Mouse (Mus musculus) brown adipose tissue, adult 24 weeks (tissue): ENCODE data around the gene Aak1. TPM values are rescaled to one million over a fixed set of nuclear protein-coding genes. Genes with fewer than 3 reads are reported as not detected.
"Not testable (repeated sequence)": the region's sequence is repeated elsewhere in the genome, so short reads cannot be mapped to it uniquely, and the experiment has no call there.

ENCODE experiments used
- H3K27ac ChIP-seq: fragments of 200-500 bp; replicated peaks from 2 replicates; pipeline ENCODE4 v1.5.1; 2012; ENCODE audit warnings: low read depth, mild to moderate bottlenecking, low read length
- H3K4me1 ChIP-seq: fragments of 200-500 bp; 2 replicates; pipeline ENCODE4 v1.6.1; 2012; ENCODE audit warnings: low read length, mixed read lengths; ENCODE audit not compliant: control insufficient read depth, insufficient read depth, insufficient read length
- H3K4me3 ChIP-seq: fragments of 200-500 bp; 2 replicates; pipeline ENCODE4 v1.5.1; 2012; ENCODE audit warnings: low read depth, mild to moderate bottlenecking, low read length, moderate library complexity; ENCODE audit not compliant: insufficient read depth
- polyA plus RNA-seq: library from polyadenylated mRNA; stranded (reverse); fragments of >200 nt; gene quantifications from 2 replicates; pipeline ENCODE4 v1.2.4, GENCODE M21; 2012; ENCODE audit not compliant: missing spikeins, insufficient read depth, insufficient read length

The Aak1 gene
- polyA plus RNA-seq, 1 experiment, result 13.2 TPM

- Histone ChIP-seq H3K27ac (no peak overlapping the region), H3K4me3 (no peak overlapping the region), H3K4me1 (peaks cover 20% of the 10 kb centered on the region)
Measured at GRCm38 (mm10) chr6:86853928-86854327, 4.6 kb downstream of the Aak1 start.

- H3K27ac ChIP-seq, result no peak overlapping the region
- H3K4me3 ChIP-seq, result no peak overlapping the region
- peaks cover 20% of the 10 kb centered on the region for H3K4me1 ChIP-seq
Measured at GRCm38 (mm10) chr6:86854941-86855340, 5.6 kb downstream of the Aak1 start.

DNA sequence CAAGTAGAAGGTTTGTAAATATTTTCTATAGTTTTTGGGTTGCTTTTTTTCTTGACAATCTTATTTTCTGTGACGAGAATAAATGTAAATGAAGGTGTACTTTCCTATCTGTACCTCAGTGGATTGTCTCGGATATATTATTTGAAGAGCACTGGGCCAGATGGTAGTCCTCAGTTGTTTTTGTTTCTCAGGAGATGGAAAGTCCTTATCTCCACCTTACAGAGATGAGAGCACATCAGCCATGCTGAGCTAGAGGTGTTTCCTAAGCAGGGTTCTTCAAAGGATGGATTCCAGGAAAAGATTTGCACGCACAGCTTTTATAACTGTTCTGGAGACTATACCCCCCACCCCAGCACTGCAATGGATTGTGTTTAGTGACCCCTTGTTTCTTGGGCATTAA is 9.3 kb downstream of the Aak1 start:
- Histone ChIP-seq H3K4me1 (peaks cover 5% of the 10 kb centered on the region), H3K4me3 (no peak overlapping the region)

GRCm38 (mm10) chr6:86860732-86861463 is 11.6 kb downstream of the Aak1 start:
- Histone ChIP-seq H3K4me3 (no peak overlapping the region), H3K27ac (no peak overlapping the region; the same call in 1 of the 2 replicates), H3K4me1 (no peaks in the 10 kb centered on the region)

More for the DNA sequence above, 9.3 kb downstream of the Aak1 start:
- H3K27ac ChIP-seq, result no peak overlapping the region

- Histone ChIP-seq H3K27ac (no peak overlapping the region), H3K4me1 (peaks cover 9% of the 10 kb centered on the region), H3K4me3 (no peak overlapping the region)
Measured at GRCm38 (mm10) chr6:86864358-86864757, 15.0 kb downstream of the Aak1 start.

DNA sequence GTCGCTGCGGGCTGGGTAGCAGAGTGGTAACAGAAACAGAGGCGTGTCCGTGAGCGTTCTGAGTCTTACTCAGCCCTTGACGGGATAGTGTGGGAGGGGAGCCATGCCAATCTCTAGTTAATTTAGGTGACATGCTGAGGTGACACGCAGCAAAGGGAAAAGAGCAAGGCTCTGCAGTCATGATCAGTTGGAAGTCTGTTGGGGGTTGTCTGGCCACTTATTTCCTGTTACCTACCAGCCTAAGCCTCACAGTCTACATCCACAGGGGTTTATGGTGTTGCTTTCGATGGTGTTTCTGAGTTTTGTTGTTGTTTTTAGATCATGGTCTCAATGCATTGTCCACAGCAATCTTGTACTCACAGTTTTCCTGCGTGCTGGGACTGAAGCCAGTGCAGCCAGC is 21.0 kb downstream of the Aak1 start:
- H3K4me1 ChIP-seq, result peaks cover 34% of the 10 kb centered on the region
- H3K27ac ChIP-seq, result peak overlapping the region; percentile 71
- H3K4me3 ChIP-seq, result no peak overlapping the region

DNA sequence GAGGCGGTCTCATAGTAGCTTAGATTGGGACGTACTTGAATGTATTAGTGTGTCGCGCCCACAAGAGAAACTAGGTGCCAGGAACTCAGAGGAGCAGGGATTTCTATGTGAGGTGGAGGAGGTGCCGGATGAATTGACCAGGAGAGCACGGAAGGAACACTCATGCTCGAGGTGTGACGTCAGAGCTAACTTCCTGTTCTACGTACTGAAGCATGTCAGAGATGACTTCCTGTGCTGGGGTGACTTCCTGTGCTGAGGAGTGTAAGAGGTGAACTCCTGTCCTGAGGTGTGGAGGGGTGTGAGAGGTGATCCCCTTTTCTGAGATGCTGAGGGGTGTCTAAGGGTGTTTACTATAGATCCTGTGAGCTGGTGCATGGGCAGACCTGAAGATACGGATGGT is 22.5 kb downstream of the Aak1 start:
- H3K27ac ChIP-seq, result peak overlapping the region; percentile 30; the same call in 1 of the 2 replicates
- H3K4me1 ChIP-seq, result peaks cover 36% of the 10 kb centered on the region
- H3K4me3 ChIP-seq, result no peak overlapping the region

GRCm38 (mm10) chr6:86874711-86875375 is 25.5 kb downstream of the Aak1 start:
- H3K4me3 ChIP-seq, result no peak overlapping the region
- peaks cover 24% of the 10 kb centered on the region for H3K4me1 ChIP-seq
- 0 out of 2 replicates have a peak overlapping the region, but pooled peaks have one; percentile 14 for H3K27ac ChIP-seq

DNA sequence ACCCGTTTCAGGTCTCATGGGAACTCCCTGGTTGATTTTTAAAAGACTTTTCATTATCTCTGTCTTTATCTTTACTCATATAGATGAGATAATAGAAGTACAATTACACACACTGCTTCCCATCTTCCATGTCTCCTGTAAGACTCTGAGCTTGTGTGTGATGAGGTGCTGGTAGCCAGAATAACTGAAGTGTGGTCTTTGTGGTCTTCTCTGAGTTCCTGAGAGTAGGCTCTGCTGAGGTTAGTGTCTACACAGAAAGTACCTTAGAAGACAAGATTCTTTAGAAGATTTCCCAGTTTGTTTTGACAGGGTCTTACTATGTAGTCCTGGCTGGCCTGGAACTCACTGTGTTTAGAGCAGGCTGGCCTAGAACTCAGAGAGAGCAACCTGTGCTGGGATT is 27.1 kb downstream of the Aak1 start:
- Histone ChIP-seq H3K4me1 (peaks cover 16% of the 10 kb centered on the region), H3K27ac (no peak overlapping the region), H3K4me3 (no peak overlapping the region)

DNA sequence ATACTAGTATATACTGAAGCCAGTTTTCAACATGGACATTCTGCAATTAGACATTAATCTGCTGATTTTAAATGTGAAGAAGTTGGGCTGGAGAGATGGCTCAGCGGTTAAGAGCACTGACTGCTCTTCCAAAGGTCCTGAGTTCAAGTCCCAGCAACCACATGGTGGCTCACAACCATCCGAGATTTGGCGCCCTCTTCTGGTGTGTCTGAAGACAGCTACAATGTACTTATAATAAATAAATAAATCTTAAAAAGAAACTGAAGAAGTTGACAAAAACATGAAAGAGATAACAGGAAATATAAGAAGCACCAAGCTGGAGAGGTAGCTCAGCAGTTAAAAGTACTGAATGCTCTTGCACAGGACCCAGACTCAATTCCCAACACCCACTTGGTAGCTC is 29.3 kb downstream of the Aak1 start:
- H3K4me1 ChIP-seq, result peaks cover 10% of the 10 kb centered on the region
- not testable (repeated sequence) for H3K27ac ChIP-seq, H3K4me3 ChIP-seq

GRCm38 (mm10) chr6:86879314-86879713 is 30.0 kb downstream of the Aak1 start:
- Histone ChIP-seq H3K4me3 (no peak overlapping the region), H3K27ac (no peak overlapping the region), H3K4me1 (peaks cover 8% of the 10 kb centered on the region)

- H3K4me3 ChIP-seq, result no peak overlapping the region
- peaks cover 4% of the 10 kb centered on the region; the same call in 1 of the 2 replicates for H3K4me1 ChIP-seq
- H3K27ac ChIP-seq, result no peak overlapping the region
Measured at GRCm38 (mm10) chr6:86884230-86884629, 34.9 kb downstream of the Aak1 start.

DNA sequence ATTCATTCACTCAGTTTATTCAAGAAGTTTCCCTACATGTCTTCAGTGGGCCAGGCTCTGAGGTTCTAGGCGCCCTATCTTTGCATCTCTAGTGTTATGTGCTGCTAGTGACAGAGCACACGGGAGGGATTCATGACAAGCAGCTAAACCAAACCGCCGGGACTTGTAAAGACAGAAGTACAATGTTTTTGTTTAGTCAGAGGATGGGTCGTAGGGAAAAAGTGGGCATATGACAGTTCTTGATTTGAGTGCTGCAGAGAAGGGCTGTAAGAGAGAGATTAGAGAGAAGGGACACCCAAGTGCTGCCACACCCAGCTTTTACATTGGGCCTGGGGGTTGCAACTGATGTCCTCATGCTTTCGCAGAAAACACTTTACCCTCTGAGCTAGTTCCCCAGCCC is 35.4 kb downstream of the Aak1 start:
- H3K27ac ChIP-seq, result no peak overlapping the region
- H3K4me1 ChIP-seq, result peaks cover 4% of the 10 kb centered on the region; the same call in 1 of the 2 replicates
- H3K4me3 ChIP-seq, result no peak overlapping the region

GRCm38 (mm10) chr6:86885816-86886529 is 36.7 kb downstream of the Aak1 start:
- Histone ChIP-seq H3K27ac (no peak overlapping the region), H3K4me3 (no peak overlapping the region), H3K4me1 (peaks cover 4% of the 10 kb centered on the region; the same call in 1 of the 2 replicates)

DNA sequence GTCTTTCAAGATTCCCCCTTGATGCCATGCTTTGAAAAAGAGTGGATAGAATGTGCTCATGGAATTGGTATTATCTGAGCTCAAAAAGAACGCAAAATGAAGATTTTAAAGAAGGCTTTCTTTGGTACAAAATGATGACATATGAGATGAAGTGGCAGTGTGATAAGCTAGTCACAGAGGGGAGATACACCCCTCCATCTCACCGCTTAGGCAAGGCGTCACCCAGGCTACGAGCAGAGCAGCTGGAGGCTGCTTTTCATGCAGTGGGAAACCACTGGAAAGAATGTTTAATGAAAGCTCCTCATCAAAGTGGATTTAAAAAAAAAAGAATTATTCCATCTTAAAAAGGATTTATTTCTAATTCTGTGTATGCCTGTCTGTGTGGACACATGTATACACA is 37.5 kb downstream of the Aak1 start:
- Histone ChIP-seq H3K4me3 (no peak overlapping the region), H3K4me1 (peaks cover 4% of the 10 kb centered on the region; the same call in 1 of the 2 replicates), H3K27ac (no peak overlapping the region)
